ENCODE assay signal across 17 mouse cellular contexts in genomic region chr7:118428937-118429336, GRCm38 (mm10). TPM values are rescaled to one million over a fixed set of nuclear protein-coding genes. Genes with fewer than 3 reads are reported as not detected.
A peak's percentile ranks its signal among the peaks of the same experiment; 100 is the strongest.
DNase-seq lines count a peak whose midpoint lies in the region; ATAC-seq and TF ChIP-seq lines count a peak whose summit lies in the region.
"Had no signal": no experiment of that assay in that cellular context is flagged by ENCODE, and none has a peak within 500 bp of the region (broad histone marks: within the 10 kb centered on the region; RNA-seq: fewer than 3 reads in every experiment).

No protein-coding gene starts in this region.

- 70% methylated on average over 2 of the region's 2 CpGs for WGBS in kidney, embryonic 16.5 days

- no peak for ATAC-seq in kidney, embryonic 16.5 days (ENCODE audit: low FRiP score, low TSS enrichment)
- ATAC-seq: intestine, embryonic 15.5 days had no signal

- peak; percentile 70 for DNase-seq in left cerebral cortex, adult 11 months (ENCODE audit: low spot score)
- no peak for DNase-seq in left cerebral cortex, postnatal 4 days
- peak; percentile 84 for DNase-seq in layer of hippocampus, adult 11-12 months (ENCODE audit: low spot score)
- peak; percentile 54 to 64 for DNase-seq in left cerebral cortex, adult 2 months (ENCODE audit: extremely low spot score in 1 of 2, low spot score in 2 of 2)
- DNase-seq in right cerebral cortex, postnatal 36 days (ENCODE audit: low spot score in 2 of 2): peak; percentile 84 to 86
- DNase-seq in testis, postnatal 10 days (ENCODE audit: low spot score): no peak
- no peak for DNase-seq in cerebellum, postnatal 10 days
- DNase-seq: cerebellum, adult 8-10 months; kidney, postnatal 25 days; liver; lung, adult 2 months had no signal

- intact Hi-C loops in left cerebral cortex, postnatal 4 days (cut with DNase I): no loop called here
- intact Hi-C loops in left cerebral cortex, adult 2 months (cut with DNase I): loop anchor here (1.0 to 2.0 kb wide), 2 partner anchors 28 to 65 kb away; no protein-coding TSS in a partner anchor

- no peak overlapping the region for H3K4me3 ChIP-seq in left cerebral cortex, adult 2 months
- no peak overlapping the region for H3K4me3 ChIP-seq in kidney, embryonic 16.5 days (ENCODE audit: low read length)
- H3K4me3 ChIP-seq: heart, embryonic 13.5 days; intestine, embryonic 15.5 days; megakaryocyte, embryonic 14.5 days had no signal

- no peak overlapping the region for H3K27ac ChIP-seq in left cerebral cortex, adult 2 months
- no peak overlapping the region for H3K27ac ChIP-seq in kidney, embryonic 16.5 days (ENCODE audit: low read length)
- H3K27ac ChIP-seq: heart, embryonic 13.5 days; intestine, embryonic 15.5 days had no signal

- no peaks in the 10 kb centered on the region for H3K9me3 ChIP-seq in kidney, embryonic 16.5 days (ENCODE audit: low read length)
- H3K9me3 ChIP-seq: G1E; heart, embryonic 13.5 days; intestine, embryonic 15.5 days had no signal

- no peak for TF ChIP-seq CTCF in left cerebral cortex, adult 2 months (IDR thresholded peaks at IDR 0.05)

- no peaks in the 10 kb centered on the region for H3K4me1 ChIP-seq in kidney, embryonic 16.5 days (ENCODE audit: insufficient read depth, low read length)
- H3K4me1 ChIP-seq: heart, embryonic 13.5 days; intestine, embryonic 15.5 days; megakaryocyte, embryonic 14.5 days had no signal

- H3K4me2 ChIP-seq in kidney, embryonic 16.5 days (replicated peaks; ENCODE audit: low read depth, low read length): no peak overlapping the region
- H3K4me2 ChIP-seq: heart, embryonic 13.5 days; intestine, embryonic 15.5 days had no signal

- H3K27me3 ChIP-seq in kidney, embryonic 16.5 days (ENCODE audit: insufficient read depth, low read length): no peaks in the 10 kb centered on the region
- H3K27me3 ChIP-seq: heart, embryonic 13.5 days; intestine, embryonic 15.5 days had no signal

- H3K9ac ChIP-seq in kidney, embryonic 16.5 days (replicated peaks; ENCODE audit: low read length): no peak overlapping the region
- H3K9ac ChIP-seq: heart, embryonic 13.5 days; intestine, embryonic 15.5 days had no signal

- H3K36me3 ChIP-seq in kidney, embryonic 16.5 days (ENCODE audit: insufficient read depth, low read length): 0 out of 2 replicates have a peak, but pooled peaks cover under 1% of the 10 kb centered on the region
- H3K36me3 ChIP-seq: G1E; heart, embryonic 13.5 days; intestine, embryonic 15.5 days had no signal

RNA-seq across cellular contexts. Expression of gene Syt17, which starts 19.1 kb away (rescaled TPM):
- total RNA-seq in left cerebral cortex, postnatal 4 days (2021): 10 to 100 TPM; 15.7 to 18.9 TPM
- total RNA-seq in left cerebral cortex, adult 2 months (2021): 10 to 100 TPM; 59.2 to 63.5 TPM
- 12.6 and 13.3 TPM in 2 replicates for polyA plus RNA-seq in kidney, embryonic 16.5 days (2015; fragmentation: Nextera tagmentation; extraction: Ambion mirVana)
- total RNA-seq: G1E; neutrophil, adult 5-6 weeks had no signal
- polyA plus RNA-seq: G1E had no signal

Comparison
In these comparisons a context has a peak if more than half of its experiments do, and no peak if none do; other contexts are left out.
1. DNase-seq: peak in left cerebral cortex, adult 11 months (single experiment), layer of hippocampus, adult 11-12 months (single experiment), left cerebral cortex, adult 2 months (2 of 2) and right cerebral cortex, postnatal 36 days (2 of 2); none in left cerebral cortex, postnatal 4 days (single experiment), testis, postnatal 10 days (single experiment) and cerebellum, postnatal 10 days (0 of 2).